Mouse (Mus musculus) ES-Bruce4 (cell line): ENCODE data around the gene Agmat.

Experiments used
- CTCF ChIP-seq: IDR thresholded peaks from one replicate; pipeline ENCODE4 v1.8.1; 2011; ENCODE audit warnings: low read depth, low read length
- POLR2A ChIP-seq: IDR thresholded peaks from one replicate; pipeline ENCODE4 v1.8.1; 2011; ENCODE audit warnings: low read length; ENCODE audit not compliant: insufficient read depth

- TF ChIP-seq POLR2A (no peak), CTCF (no peak)
Measured at GRCm38 (mm10) chr4:141708971-141709370, 37.5 kb upstream of the Agmat start.
